Mouse (Mus musculus): Measurements from ENCODE around the gene Saa1.
"Not testable (repeated sequence)": the region's sequence is repeated elsewhere in the genome, so short reads cannot be mapped to it uniquely, and the experiment has no call there.

The Saa1 gene

GRCm38 (mm10) chr7:46742880-46743279, at the start of gene Saa1:
TSS of gene Saa1 (minus strand) at chr7:46742980.
- DNase-seq (ENCODE audit: low spot score): not testable (repeated sequence)

DNA sequence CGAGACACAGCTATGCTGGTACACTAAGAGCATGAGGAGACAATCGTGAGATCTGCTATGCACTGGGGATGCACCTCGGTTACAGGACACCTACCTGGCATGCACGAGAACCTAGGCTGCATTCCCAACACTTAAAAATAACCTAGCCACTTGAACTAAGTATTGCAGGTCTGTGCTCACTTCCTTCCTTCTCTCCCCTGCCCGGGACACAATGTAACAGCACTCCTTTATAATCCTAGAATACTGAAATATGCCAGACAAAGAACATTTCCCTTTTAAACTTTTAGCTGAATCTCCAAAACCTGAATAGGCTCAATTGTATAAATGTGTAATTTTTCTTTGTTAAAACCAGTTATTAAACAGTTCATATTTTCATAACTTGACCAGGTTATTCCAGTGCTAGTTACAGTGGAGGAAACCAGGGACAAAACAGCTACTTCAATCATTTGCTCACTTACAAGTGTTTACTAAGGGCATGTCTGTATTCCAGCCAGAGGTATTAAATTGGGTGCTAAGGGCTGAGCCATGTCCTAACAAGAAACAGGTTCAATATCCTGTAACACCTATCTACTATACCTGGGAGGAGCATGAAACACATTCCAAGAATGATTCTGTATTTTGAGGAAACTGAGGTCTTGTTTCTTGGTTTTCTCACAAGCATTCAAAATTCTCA, 46.5 kb upstream of the Saa1 start:
- no peak for DNase-seq (ENCODE audit: low spot score)

DNA sequence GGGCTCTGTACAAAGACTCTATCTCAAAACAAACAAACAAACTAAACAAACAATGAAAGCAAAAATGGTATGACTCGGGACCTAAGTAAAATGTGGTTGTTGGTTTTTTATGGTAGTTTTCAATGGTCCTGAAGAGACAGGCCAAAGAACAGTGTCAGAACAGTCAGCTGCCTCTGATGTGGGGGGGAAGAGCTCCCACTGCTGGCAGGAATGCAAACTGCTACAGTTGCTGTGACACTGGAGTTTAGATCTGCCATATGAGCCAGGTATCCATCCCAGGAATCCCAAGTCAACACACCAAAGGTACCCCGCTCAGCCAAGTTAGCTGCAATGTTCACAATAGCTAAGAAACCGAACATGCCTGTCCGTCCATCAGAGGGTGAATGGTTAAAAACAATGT, 27.9 kb upstream of the Saa1 start:
- peak; percentile 11 for DNase-seq (ENCODE audit: low spot score)

DNA sequence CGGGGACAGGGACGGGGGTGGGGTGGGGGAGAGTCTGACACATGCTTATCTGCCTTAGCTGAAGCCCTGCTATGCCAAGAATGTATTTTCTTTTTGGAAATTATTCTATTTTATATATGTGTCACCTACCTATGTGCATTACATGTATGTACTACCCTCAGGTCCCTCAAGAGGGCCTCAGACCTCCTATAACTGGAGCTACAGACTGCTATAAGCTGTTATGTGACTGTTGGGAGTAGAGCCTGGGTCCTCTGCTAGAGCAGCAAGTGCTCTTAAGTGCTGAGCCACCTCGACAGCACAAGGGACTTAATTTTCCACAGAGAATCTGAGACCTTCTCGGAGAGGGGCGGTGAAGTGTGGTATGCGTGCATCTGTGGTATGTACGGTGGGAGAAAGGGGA, 25.7 kb upstream of the Saa1 start:
- no peak for DNase-seq (ENCODE audit: low spot score)

- no peak for DNase-seq (ENCODE audit: low spot score)
Measured at GRCm38 (mm10) chr7:46767371-46767770, 24.6 kb upstream of the Saa1 start.

GRCm38 (mm10) chr7:46764672-46765071, 21.9 kb upstream of the Saa1 start:
- no peak for DNase-seq (ENCODE audit: low spot score)

DNA sequence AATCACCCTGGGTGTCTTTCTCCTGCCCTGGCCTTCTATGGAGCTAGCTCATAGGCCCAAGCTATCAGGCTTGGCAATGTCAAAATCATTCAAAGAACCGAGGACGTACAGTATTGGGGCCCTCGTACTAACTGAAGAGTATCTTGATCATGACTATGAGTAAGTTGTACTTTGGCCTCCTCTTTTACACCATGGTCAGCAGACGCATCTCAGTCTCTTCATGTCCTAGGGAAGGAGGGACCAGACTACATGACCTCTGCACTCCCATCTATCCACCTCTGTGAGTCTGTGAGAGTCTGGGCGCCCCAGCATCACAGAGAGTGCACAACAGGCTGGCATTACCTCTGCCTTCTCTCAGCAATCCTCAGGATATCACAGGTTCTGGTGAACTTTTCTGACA, 19.8 kb upstream of the Saa1 start:
- no peak for DNase-seq (ENCODE audit: low spot score)

DNA sequence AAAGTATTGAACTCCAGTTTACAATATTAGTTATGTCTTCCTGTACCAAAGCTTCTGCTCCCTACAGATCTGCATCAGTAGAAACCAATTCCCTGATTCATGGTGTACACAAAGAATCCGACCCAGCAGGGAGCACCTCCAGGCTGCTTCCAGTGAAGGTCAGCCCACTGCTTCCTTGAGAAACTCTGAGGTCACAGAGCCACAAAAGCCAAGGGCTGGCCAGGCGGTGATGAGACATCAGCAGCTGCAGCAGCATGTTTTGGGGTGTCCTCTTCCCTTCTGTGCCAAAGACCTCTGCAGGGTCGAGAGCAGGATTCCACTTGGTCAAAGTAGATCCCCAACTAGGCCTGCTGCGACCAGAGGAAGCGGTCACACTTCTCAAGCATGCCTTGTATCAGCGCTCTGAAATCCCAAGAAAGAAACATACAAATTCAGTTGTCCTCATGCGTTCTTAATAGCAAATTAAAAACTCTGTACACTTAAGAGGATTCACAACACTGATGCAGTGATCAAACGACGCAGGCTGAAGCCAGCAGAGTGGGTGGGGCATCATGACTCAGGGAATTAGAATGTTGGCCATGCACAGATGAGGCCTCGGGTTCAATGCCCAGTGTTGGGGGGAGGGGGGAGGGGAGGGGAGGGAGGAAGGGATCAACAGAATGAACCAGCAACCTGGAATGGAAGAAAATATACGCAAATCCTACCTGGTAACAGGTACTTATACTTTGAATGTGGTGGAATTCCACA, 18.4 kb upstream of the Saa1 start:
- no peak for DNase-seq (ENCODE audit: low spot score)

DNA sequence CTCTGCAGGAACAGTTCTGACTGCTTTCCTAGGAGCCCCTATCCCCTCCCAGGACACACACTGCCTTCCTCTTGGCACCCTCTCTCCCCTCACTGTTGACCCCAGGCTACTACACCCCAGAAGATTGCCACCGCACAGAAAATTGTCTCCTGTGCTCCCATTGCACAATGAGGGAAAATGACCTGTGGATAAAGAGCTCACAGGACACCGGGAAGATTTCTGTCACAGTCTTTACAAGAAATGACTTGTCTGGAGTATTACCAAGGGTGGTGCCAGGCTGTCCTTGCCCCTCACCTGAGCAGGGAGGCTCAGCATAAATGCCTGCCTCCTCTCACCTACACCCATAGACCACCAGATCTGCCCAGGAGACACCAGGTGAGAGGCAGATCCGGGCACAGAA, 8.7 kb upstream of the Saa1 start, which contains the start of gene Saa2:
Gene Saa2, plus strand, starts transcription at position 301 of the 400 bp plus-strand sequence.
- DNase-seq (ENCODE audit: low spot score): no peak

- DNase-seq (ENCODE audit: low spot score): no peak
Measured at GRCm38 (mm10) chr7:46748459-46748858, 5.7 kb upstream of the Saa1 start.

- DNase-seq (ENCODE audit: low spot score): no peak
Measured at GRCm38 (mm10) chr7:46746381-46746780, 3.6 kb upstream of the Saa1 start.

GRCm38 (mm10) chr7:46745816-46746215, 3.0 kb upstream of the Saa1 start:
- no peak for DNase-seq (ENCODE audit: low spot score)

DNA sequence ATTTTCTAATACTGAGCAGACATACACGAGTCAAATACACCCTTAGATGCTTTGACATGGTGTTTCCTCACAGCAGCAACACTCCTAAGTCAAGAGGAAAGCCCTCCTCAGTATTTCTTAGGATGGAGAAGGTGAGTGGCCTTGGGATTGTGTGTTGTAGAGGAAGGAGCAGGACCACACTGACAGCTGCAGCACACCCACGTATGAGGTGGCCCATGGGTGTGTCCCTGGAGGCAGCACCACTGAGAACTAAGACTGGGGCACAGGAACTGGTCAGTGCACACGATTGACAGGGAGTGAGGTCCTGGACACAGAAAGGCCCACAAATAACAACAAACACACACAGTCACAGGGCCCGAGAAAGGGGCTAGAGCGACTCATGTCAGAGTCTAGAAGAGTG, 2.7 kb downstream of the Saa1 start:
- DNase-seq (ENCODE audit: low spot score): not testable (repeated sequence)

DNA sequence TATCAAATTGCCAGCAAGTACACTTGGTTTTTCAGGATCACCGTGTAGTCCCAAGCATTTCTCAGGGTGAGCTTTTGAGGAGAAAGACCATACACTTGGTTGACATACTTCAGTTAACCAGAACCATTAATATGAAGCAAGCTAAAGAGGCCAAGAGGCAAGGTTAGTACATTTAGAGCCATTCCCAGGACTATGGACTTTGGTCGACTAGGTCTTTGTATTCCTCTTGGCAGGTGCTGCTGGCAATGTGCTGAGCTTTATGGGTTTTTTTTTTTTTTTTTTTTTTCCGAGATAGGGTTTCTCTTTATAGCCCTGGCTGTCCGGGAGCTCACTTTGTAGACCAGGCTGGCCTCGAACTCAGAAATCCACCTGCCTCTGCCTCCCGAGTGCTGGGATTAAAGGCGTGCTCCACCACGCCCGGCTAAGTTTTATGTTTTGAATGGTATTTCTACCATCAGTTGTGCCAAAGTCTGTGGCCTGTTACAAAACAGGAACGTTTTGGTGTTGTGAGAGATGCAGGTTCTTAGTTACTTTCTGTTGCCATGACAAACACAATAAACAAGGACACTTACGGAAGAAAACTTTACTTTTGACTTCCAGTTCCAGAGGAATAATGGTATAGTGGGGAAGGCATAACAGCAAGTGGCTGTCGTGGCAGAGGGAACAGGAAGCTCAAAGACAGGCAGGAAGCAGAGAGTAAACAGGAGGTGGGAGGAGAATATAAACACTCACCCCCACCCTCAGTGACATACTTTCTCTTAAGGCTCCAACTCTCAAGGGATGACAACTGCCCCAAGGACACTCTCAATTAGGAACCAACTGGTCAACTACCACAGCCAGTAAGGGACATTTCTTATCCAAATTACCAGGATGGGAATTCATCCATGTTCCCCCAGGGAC, 4.0 kb downstream of the Saa1 start:
- DNase-seq (ENCODE audit: low spot score): no peak

DNA sequence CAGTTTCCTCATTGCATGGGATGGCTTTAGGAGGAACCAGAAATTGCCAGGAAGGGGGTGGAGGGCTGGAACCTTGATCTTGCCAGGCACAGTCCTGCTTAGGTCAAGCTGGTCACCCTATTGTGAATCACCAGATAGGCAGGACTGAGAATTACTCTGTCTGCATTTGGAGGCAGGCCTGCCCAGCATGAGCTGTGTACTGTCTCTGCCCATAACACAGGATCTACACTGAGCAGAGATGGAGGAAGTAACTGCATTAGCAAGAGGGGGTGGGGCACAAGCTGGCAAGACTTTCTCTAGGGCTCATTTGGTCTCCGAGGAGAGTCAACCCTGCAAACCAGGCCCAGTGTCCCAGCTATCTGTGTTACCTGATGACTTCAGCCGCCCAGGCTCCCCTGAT, 7.8 kb downstream of the Saa1 start:
- DNase-seq (ENCODE audit: low spot score): no peak

GRCm38 (mm10) chr7:46732458-46732857, 10.3 kb downstream of the Saa1 start, which contains the start of gene Saa4:
TSS of gene Saa4 (minus strand) at chr7:46732603.
- no peak for DNase-seq (ENCODE audit: low spot score)

- DNase-seq (ENCODE audit: low spot score): no peak
Measured at GRCm38 (mm10) chr7:46727584-46727983, 15.2 kb downstream of the Saa1 start.

- DNase-seq (ENCODE audit: low spot score): no peak
Measured at GRCm38 (mm10) chr7:46724396-46724795, 18.4 kb downstream of the Saa1 start.

- DNase-seq (ENCODE audit: low spot score): no peak
Measured at GRCm38 (mm10) chr7:46723849-46724248, 18.9 kb downstream of the Saa1 start.

GRCm38 (mm10) chr7:46723354-46723753, 19.4 kb downstream of the Saa1 start:
- DNase-seq (ENCODE audit: low spot score): no peak

GRCm38 (mm10) chr7:46720460-46720859, 22.3 kb downstream of the Saa1 start:
- DNase-seq (ENCODE audit: low spot score): no peak

DNA sequence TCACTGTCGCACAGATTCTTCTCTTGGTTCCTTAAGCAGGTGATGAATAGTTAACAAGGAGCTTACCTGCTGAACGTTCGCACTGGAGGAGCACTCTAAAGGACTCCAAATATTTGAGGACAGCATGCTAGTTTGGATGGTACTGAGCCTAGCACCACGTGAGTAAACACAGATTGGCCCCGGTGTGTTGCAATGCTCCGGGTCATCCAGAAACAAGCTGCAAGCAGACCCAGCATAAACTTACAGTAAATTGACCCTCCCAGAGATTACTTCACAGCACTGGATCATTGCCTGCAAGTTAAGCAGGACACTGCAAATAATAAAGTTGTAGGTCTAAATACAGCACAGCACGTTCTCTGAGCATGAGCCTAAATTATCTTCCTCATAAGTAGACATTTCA, 23.3 kb downstream of the Saa1 start:
- DNase-seq (ENCODE audit: low spot score): no peak

Data from layer of hippocampus, adult 9-10 months (tissue).